Mouse (Mus musculus) heart, embryonic 15.5 days (tissue): ENCODE results near the gene Per2. TPM values are rescaled to one million over a fixed set of nuclear protein-coding genes. Genes with fewer than 3 reads are reported as not detected.
A peak's percentile ranks its signal among the peaks of the same experiment; 100 is the strongest.

ENCODE experiments used
- ATAC-seq: fragments of 200-750 bp; cut with Nextera tagmentation; replicated peaks from 2 replicates; pipeline ENCODE4 v1.8.0; 2017; ENCODE audit warnings: low read depth, moderate TSS enrichment; ENCODE audit not compliant: insufficient number of reproducible peaks, insufficient read depth, low FRiP score
- H3K27ac ChIP-seq: fragments of 300-500 bp; sonication (generic); 2 replicates; pipeline ENCODE4 v1.5.1; 2015; ENCODE audit warnings: mild to moderate bottlenecking, inconsistent platforms
- H3K27me3 ChIP-seq: fragments of 300-500 bp; sonication (generic); 2 replicates; pipeline ENCODE4 v1.6.1; 2015; ENCODE audit warnings: inconsistent platforms
- H3K36me3 ChIP-seq: fragments of 300-500 bp; sonication (generic); 2 replicates; pipeline ENCODE4 v1.6.1; 2015; ENCODE audit warnings: mild to moderate bottlenecking, inconsistent platforms
- H3K4me1 ChIP-seq: fragments of 300-500 bp; sonication (generic); replicated peaks from 2 replicates; pipeline ENCODE4 v1.6.1; 2015; ENCODE audit warnings: inconsistent platforms
- H3K4me2 ChIP-seq: fragments of 300-500 bp; sonication (generic); 2 replicates; pipeline ENCODE4 v1.6.1; 2015; ENCODE audit warnings: inconsistent platforms, mild to moderate bottlenecking, moderate library complexity
- H3K4me3 ChIP-seq: fragments of 300-500 bp; sonication (generic); 2 replicates; pipeline ENCODE4 v1.5.1; 2015; ENCODE audit warnings: mild to moderate bottlenecking, inconsistent platforms
- H3K9ac ChIP-seq: fragments of 300-500 bp; sonication (generic); 2 replicates; pipeline ENCODE4 v1.6.1; 2015; ENCODE audit warnings: mild to moderate bottlenecking, inconsistent platforms
- H3K9me3 ChIP-seq: fragments of 300-500 bp; sonication (generic); replicated peaks from 2 replicates; pipeline ENCODE4 v1.6.1; 2016; ENCODE audit warnings: inconsistent platforms
- WGBS: fragments of 180-500 bp; shearing (Covaris S2); methylation state at CpG from one replicate; pipeline ENCODE4 v1.1.7; 2015; ENCODE audit warnings: mixed read lengths; 5-methylcytosine and 5-hydroxymethylcytosine counted together
- polyA plus RNA-seq: library from polyadenylated mRNA; unstranded; fragments of >200 nt; fragmentation: Nextera tagmentation; extraction: Ambion mirVana; gene quantifications from 2 replicates; pipeline ENCODE4 v1.2.1, GENCODE M21; 2015

The Per2 gene
- polyA plus RNA-seq, 1 experiment from 2014 or later = 4.5 TPM

GRCm38 (mm10) chr1:91413536-91413897 is 45.6 kb downstream of the Per2 start:
- H3K9ac ChIP-seq = peak overlapping the region; percentile 52
- peak overlapping the region; percentile 98 for H3K4me2 ChIP-seq
- peaks cover 33% of the 10 kb centered on the region for H3K4me1 ChIP-seq
- no peaks in the 10 kb centered on the region for H3K9me3 ChIP-seq
- peaks cover 9% of the 10 kb centered on the region; the same call in 1 of the 2 replicates for H3K36me3 ChIP-seq
- peak overlapping the region; percentile 86 for H3K4me3 ChIP-seq
- H3K27ac ChIP-seq = peak overlapping the region; percentile 97
- no peak for ATAC-seq
- under 1% methylated on average over 14 of the region's 14 CpGs for WGBS
- H3K27me3 ChIP-seq = no peaks in the 10 kb centered on the region

GRCm38 (mm10) chr1:91413030-91413506 is 46.1 kb downstream of the Per2 start:
- Histone ChIP-seq H3K4me3 (peak overlapping the region; percentile 86), H3K27me3 (no peaks in the 10 kb centered on the region), H3K27ac (peak overlapping the region; percentile 97), H3K4me1 (peaks cover 33% of the 10 kb centered on the region), H3K4me2 (peak overlapping the region; percentile 98), H3K36me3 (peaks cover 9% of the 10 kb centered on the region; the same call in 1 of the 2 replicates), H3K9ac (peak overlapping the region; percentile 82), H3K9me3 (no peaks in the 10 kb centered on the region)
- under 1% methylated on average over 34 of the region's 34 CpGs for WGBS
- peak; percentile 92 for ATAC-seq

GRCm38 (mm10) chr1:91412286-91413029 is 46.7 kb downstream of the Per2 start:
- peak overlapping the region; percentile 82 for H3K9ac ChIP-seq
- peaks cover 7% of the 10 kb centered on the region; the same call in 1 of the 2 replicates for H3K36me3 ChIP-seq
- 5% methylated on average over 64 of the region's 65 CpGs for WGBS
- H3K4me1 ChIP-seq = peaks cover 33% of the 10 kb centered on the region
- H3K4me3 ChIP-seq = peak overlapping the region; percentile 86
- ATAC-seq = peak; percentile 7; the same call in 1 of the 2 replicates
- H3K27me3 ChIP-seq = no peaks in the 10 kb centered on the region
- peak overlapping the region; percentile 97 for H3K27ac ChIP-seq
- H3K4me2 ChIP-seq = peak overlapping the region; percentile 98
- H3K9me3 ChIP-seq = no peaks in the 10 kb centered on the region

- H3K4me3 ChIP-seq = peak overlapping the region; percentile 86
- no peak for ATAC-seq
- 67% methylated on average over 8 of the region's 8 CpGs for WGBS
- H3K4me2 ChIP-seq = peak overlapping the region; percentile 98
- H3K9ac ChIP-seq = peak overlapping the region; percentile 82
- H3K27me3 ChIP-seq = no peaks in the 10 kb centered on the region
- H3K36me3 ChIP-seq = 0 out of 2 replicates have a peak, but pooled peaks cover under 1% of the 10 kb centered on the region
- peak overlapping the region; percentile 97; the same call in 1 of the 2 replicates for H3K27ac ChIP-seq
- no peaks in the 10 kb centered on the region for H3K9me3 ChIP-seq
- peaks cover 33% of the 10 kb centered on the region for H3K4me1 ChIP-seq
Measured at GRCm38 (mm10) chr1:91411631-91412285, 47.4 kb downstream of the Per2 start.

GRCm38 (mm10) chr1:91407819-91408218 is 51.3 kb downstream of the Per2 start:
- ATAC-seq = no peak
- WGBS = 80% methylated on average over 4 of the region's 4 CpGs

DNA sequence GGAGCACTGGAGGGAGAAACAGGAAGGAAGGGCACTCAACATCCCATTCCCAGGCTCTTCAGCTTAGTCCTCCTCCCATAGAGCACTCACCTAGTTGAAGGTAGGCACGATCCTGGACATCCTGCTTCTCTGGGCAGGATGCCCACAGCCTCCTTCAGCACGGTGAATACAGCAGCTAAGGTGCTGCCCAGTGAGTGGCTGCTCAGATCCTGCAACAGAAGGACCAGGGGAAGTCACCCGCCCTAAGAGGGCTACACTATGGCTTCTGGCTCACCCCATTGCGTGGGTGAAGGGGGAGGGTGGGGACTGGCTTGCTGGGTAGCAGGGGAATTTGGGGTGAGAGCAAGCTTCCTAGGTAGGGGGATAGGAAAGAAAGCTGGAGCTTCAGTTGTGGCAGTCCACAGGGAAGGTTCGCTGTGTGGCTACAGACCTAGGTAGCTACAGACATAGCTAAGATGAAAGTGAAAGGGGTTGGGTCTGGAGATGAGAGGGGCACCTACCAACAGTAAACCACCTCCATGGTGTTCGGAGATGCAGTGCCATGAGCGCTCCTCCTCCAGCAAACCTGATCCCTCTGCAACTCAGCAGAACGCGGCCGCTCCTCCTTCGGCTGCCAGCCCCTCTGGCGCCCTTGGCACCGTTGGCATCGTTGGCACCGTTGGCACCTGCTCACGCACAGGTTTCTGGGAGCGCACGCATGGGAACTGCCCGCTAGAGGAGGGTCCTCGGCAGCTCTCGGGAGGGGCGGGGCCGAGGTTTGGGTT is 53.5 kb downstream of the Per2 start:
- Histone ChIP-seq H3K4me3 (no peak overlapping the region), H3K36me3 (no peaks in the 10 kb centered on the region), H3K9ac (no peak overlapping the region), H3K4me1 (no peaks in the 10 kb centered on the region), H3K4me2 (no peak overlapping the region), H3K27ac (no peak overlapping the region), H3K27me3 (no peaks in the 10 kb centered on the region), H3K9me3 (no peaks in the 10 kb centered on the region)
- no peak for ATAC-seq
- WGBS = 51% methylated on average over 23 of the region's 23 CpGs

More at GRCm38 (mm10) chr1:91407819-91408218, 51.3 kb downstream of the Per2 start:
- H3K4me3 ChIP-seq = no peak overlapping the region
- no peaks in the 10 kb centered on the region for H3K27me3 ChIP-seq
- no peaks in the 10 kb centered on the region for H3K36me3 ChIP-seq
- peaks cover 15% of the 10 kb centered on the region for H3K4me1 ChIP-seq
- H3K9ac ChIP-seq = no peak overlapping the region
- H3K4me2 ChIP-seq = no peak overlapping the region
- no peak overlapping the region for H3K27ac ChIP-seq
- H3K9me3 ChIP-seq = no peaks in the 10 kb centered on the region

- H3K27me3 ChIP-seq = no peaks in the 10 kb centered on the region
- no peak overlapping the region for H3K4me3 ChIP-seq
- ATAC-seq = no peak
- no peaks in the 10 kb centered on the region for H3K36me3 ChIP-seq
- H3K9ac ChIP-seq = no peak overlapping the region
- no peaks in the 10 kb centered on the region for H3K9me3 ChIP-seq
- no peaks in the 10 kb centered on the region for H3K4me1 ChIP-seq
- H3K4me2 ChIP-seq = no peak overlapping the region
- 13% methylated on average over 1 of the region's 1 CpGs for WGBS
- no peak overlapping the region for H3K27ac ChIP-seq
Measured at GRCm38 (mm10) chr1:91404976-91405375, 54.1 kb downstream of the Per2 start.

DNA sequence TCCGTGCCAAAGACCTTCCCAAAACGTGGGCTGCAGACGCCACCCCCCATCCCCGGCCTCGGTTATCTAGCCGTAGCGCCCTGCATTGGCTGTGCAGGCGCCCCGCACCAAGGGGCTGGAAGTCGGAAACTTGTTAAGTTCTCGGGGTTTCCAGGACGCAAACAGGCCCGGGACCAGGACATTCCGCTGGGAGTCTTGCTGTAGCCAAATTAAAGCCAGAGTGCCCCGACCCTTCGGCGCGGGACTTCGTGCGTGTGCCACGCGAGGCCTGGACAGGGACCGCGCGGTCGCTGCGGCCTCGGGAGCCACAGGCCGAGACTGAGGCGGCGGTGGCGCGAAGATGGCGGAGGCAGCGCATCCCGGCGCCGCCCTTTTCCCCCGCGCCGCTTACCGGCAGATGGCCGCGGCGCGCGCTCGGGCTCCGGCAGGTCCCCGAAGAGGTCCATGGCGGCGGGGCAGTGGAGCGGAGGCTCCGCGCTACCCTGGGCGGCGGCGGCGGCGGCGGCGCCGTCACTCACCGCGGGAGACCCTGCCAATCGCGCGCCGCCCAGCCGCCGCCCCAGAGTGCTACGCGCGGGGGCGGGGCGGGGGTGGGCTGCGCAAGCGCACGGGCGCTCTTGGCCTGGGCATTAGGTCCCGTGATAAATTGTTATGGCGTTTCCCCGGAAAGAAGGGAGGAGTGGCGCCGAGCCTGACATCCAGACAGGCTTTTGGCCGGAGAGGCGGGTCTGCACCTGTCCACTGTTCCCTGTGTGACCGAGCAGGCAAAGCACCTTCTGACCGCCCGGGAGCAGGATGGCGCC is 60.7 kb downstream of the Per2 start, which contains the start of gene Ilkap:
Gene Ilkap, minus strand, starts transcription at position 556 of the 803 bp plus-strand sequence.
- H3K27ac ChIP-seq = peak within 1 kb of the TSS; percentile 83
- no peaks in the 10 kb centered on the region for H3K27me3 ChIP-seq
- under 1% methylated on average over 86 of the region's 91 CpGs for WGBS
- H3K4me2 ChIP-seq = peak within 1 kb of the TSS; percentile 77
- H3K36me3 ChIP-seq = peaks cover 10% of the 10 kb centered on the region; the same call in 1 of the 2 replicates
- H3K4me1 ChIP-seq = peaks cover 18% of the 10 kb centered on the region
- no peaks in the 10 kb centered on the region for H3K9me3 ChIP-seq
- peak within 1 kb of the TSS; percentile 88 for H3K9ac ChIP-seq
- ATAC-seq = peak; percentile 98
- peak within 1 kb of the TSS; percentile 83 for H3K4me3 ChIP-seq

- peaks cover 18% of the 10 kb centered on the region for H3K4me1 ChIP-seq
- peak overlapping the region; percentile 83 for H3K27ac ChIP-seq
- no peak for ATAC-seq
- peak overlapping the region; percentile 77 for H3K4me2 ChIP-seq
- H3K9me3 ChIP-seq = no peaks in the 10 kb centered on the region
- H3K9ac ChIP-seq = peak overlapping the region; percentile 88
- WGBS = under 1% methylated on average over 12 of the region's 12 CpGs
- H3K27me3 ChIP-seq = no peaks in the 10 kb centered on the region
- peak overlapping the region; percentile 83 for H3K4me3 ChIP-seq
- peaks cover 16% of the 10 kb centered on the region; the same call in 1 of the 2 replicates for H3K36me3 ChIP-seq
Measured at GRCm38 (mm10) chr1:91397927-91398259, 61.2 kb downstream of the Per2 start.

DNA sequence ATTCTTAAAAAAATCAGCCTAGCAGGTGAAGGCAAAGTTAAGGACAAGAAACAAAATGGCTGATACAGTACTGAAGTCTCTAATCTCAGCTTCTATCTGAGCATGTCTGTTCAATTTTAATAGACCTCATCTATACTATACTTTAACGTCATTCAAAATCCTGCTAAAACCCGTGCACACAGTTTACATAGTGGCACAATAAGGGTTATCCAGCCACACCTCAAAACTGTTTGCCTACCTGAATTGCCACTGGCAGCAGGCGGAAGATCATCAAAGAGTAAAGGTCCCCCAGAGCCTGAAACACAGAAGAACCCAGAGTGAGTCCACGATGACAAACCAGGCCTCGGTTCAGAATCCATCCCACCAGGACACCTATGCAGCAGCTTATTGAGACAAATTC is 68.8 kb downstream of the Per2 start:
- no peaks in the 10 kb centered on the region for H3K9me3 ChIP-seq
- H3K36me3 ChIP-seq = peaks cover 54% of the 10 kb centered on the region
- H3K27ac ChIP-seq = no peak overlapping the region
- H3K4me2 ChIP-seq = no peak overlapping the region
- H3K27me3 ChIP-seq = no peaks in the 10 kb centered on the region
- no peak overlapping the region for H3K4me3 ChIP-seq
- no peaks in the 10 kb centered on the region for H3K4me1 ChIP-seq
- 93% methylated on average over 5 of the region's 5 CpGs for WGBS
- no peak overlapping the region for H3K9ac ChIP-seq
- ATAC-seq = no peak
